Mouse (Mus musculus) limb, embryonic 14.5 days (tissue): Measurements from ENCODE around the gene Gm9046. TPM values are rescaled to one million over a fixed set of nuclear protein-coding genes. Genes with fewer than 3 reads are reported as not detected.
"Not testable (repeated sequence)": the region's sequence is repeated elsewhere in the genome, so short reads cannot be mapped to it uniquely, and the experiment has no call there.

Experiments used
- ATAC-seq: fragments of 200-750 bp; cut with Nextera tagmentation; 2 replicates; pipeline ENCODE4 v1.8.0; 2017; ENCODE audit warnings: low read depth, moderate number of reproducible peaks, moderate TSS enrichment; ENCODE audit not compliant: low FRiP score
- DNase-seq: peaks from one replicate; pipeline ENCODE4 v3.0.0-alpha.2; 2015; ENCODE audit warnings: low spot score
- H3K27ac ChIP-seq: fragments of 300-500 bp; sonication (generic); replicated peaks from 2 replicates; pipeline ENCODE4 v1.5.1; 2014; ENCODE audit warnings: low read depth, mild to moderate bottlenecking, low read length, moderate library complexity, mixed read lengths
- H3K27me3 ChIP-seq: fragments of 300-500 bp; sonication (generic); 2 replicates; pipeline ENCODE4 v1.6.1; 2014; ENCODE audit warnings: low read length, mixed read lengths; ENCODE audit not compliant: control insufficient read depth, insufficient read depth
- H3K36me3 ChIP-seq: fragments of 300-500 bp; sonication (generic); 2 replicates; pipeline ENCODE4 v1.6.1; 2014; ENCODE audit warnings: mild to moderate bottlenecking, low read length, moderate library complexity, mixed read lengths; ENCODE audit not compliant: control insufficient read depth, insufficient read depth
- H3K4me1 ChIP-seq: fragments of 300-500 bp; sonication (generic); 2 replicates; pipeline ENCODE4 v1.6.1; 2014; ENCODE audit warnings: antibody characterized with exemption, low read length, mixed read lengths; ENCODE audit not compliant: control insufficient read depth, insufficient read depth
- H3K4me2 ChIP-seq: fragments of 300-500 bp; sonication (generic); replicated peaks from 2 replicates; pipeline ENCODE4 v1.6.1; 2014; ENCODE audit warnings: low read depth, mild to moderate bottlenecking, low read length, moderate library complexity; ENCODE audit not compliant: severe bottlenecking
- H3K4me3 ChIP-seq: fragments of 300-500 bp; sonication (generic); replicated peaks from 2 replicates; pipeline ENCODE4 v1.5.1; 2014; ENCODE audit warnings: low read length
- H3K9ac ChIP-seq: fragments of 300-500 bp; sonication (generic); 2 replicates; pipeline ENCODE4 v1.6.1; 2014; ENCODE audit warnings: mild to moderate bottlenecking, low read depth, low read length, moderate library complexity; ENCODE audit not compliant: severe bottlenecking
- H3K9me3 ChIP-seq: fragments of 300-500 bp; sonication (generic); 2 replicates; pipeline ENCODE4 v1.6.1; 2016; ENCODE audit warnings: low read length; ENCODE audit not compliant: control insufficient read depth
- POLR2A ChIP-seq: fragments of 200-500 bp; IDR thresholded peaks from 2 replicates; pipeline ENCODE4 v1.8.0; 2012; ENCODE audit warnings: inconsistent platforms, mild to moderate bottlenecking, moderate library complexity, borderline replicate concordance; ENCODE audit not compliant: insufficient read depth, insufficient read length; ENCODE audit errors: extremely low read depth
- WGBS: fragments of 180-500 bp; shearing (Covaris S2); extraction: QIAGEN DNeasy Blood & Tissue Kit; methylation state at CpG from one replicate; pipeline ENCODE4 v1.1.7; 2014; 5-methylcytosine and 5-hydroxymethylcytosine counted together
- polyA plus RNA-seq, 2 experiments: library from polyadenylated mRNA; depleted of rRNA in 1 of 2; stranded (reverse) in 1 of 2; unstranded in 1 of 2; fragments of >200 nt; fragmentation: Nextera tagmentation in 1 of 2; extraction: Ambion mirVana in 1 of 2; gene quantifications; 2 replicates each; pipeline versions ENCODE4 v1.2.1 to v1.2.3; 2012 to 2014

The Gm9046 gene
- polyA plus RNA-seq (2012; rRNA removed) (not detected in 2 replicates), polyA plus RNA-seq (2014; fragmentation: Nextera tagmentation; extraction: Ambion mirVana) (not detected in 2 replicates)

DNA sequence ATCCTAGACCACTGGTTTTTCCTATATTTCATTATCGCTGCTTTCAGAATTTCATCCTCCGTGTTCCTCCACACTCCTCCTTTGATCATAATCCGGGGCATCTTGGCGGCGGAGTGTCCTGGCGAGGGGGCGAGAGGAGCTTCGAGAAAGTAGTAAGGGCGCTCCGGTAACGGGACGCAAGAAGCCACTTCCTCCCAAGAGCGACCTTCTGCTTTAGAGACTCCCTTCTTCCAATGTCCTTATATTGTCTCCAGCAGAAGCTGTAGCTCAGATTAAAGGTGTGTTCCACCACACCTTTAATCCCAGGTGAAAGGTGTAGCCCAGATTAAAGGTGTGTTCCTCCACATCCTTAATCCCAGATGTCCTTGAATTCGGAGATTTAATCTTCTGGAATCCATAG is at the start of gene Gm9046:
Gm9046 (minus strand) TSS at position 101 of the 400 bp plus-strand sequence.
- not testable (repeated sequence) for H3K36me3 ChIP-seq, H3K27ac ChIP-seq, H3K9me3 ChIP-seq, ATAC-seq, H3K27me3 ChIP-seq, DNase-seq, H3K9ac ChIP-seq, H3K4me3 ChIP-seq, H3K4me1 ChIP-seq, H3K4me2 ChIP-seq
- no CpG with 5 or more reads among the region's 14 CpGs for WGBS

GRCm38 (mm10) chr10:118370443-118370842 is 27.4 kb upstream of the Gm9046 start:
- Histone ChIP-seq H3K27ac (no peak overlapping the region), H3K36me3 (no peaks in the 10 kb centered on the region), H3K4me2 (0 out of 2 replicates have a peak overlapping the region, but pooled peaks have one; percentile 27), H3K27me3 (no peaks in the 10 kb centered on the region), H3K9me3 (no peaks in the 10 kb centered on the region), H3K9ac (no peak overlapping the region), H3K4me3 (peak overlapping the region; percentile 15; the same call in 1 of the 2 replicates), H3K4me1 (no peaks in the 10 kb centered on the region)
- WGBS, result 5% methylated on average over 10 of the region's 10 CpGs
- DNase-seq, result peak; percentile 94
- ATAC-seq, result peak; percentile 84
- TF ChIP-seq POLR2A, result no peak

DNA sequence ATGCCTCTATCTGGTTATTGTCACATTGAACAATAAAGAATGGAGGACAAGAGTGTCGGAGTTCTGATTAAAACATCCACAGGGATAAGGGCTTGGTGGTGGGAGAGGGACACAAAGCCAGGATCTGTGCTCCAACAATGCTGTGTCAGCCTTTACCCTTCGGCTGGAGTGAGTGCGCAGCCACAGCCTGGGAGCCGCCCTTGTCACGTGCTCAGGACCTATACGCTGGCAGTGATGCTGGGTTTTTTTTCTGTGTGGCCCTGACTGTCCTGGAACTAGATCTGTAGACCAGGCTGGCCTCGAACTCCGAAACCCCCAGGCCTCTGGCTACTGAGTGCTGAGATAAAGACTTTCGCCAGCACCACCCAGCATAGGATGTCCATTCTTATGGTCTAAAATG is 26.5 kb upstream of the Gm9046 start:
- TF ChIP-seq POLR2A, result no peak
- WGBS, result 90% methylated on average over 9 of the region's 9 CpGs
- no peaks in the 10 kb centered on the region for H3K4me1 ChIP-seq
- no peak overlapping the region for H3K4me2 ChIP-seq
- H3K27ac ChIP-seq, result no peak overlapping the region
- no peaks in the 10 kb centered on the region for H3K9me3 ChIP-seq
- no peak overlapping the region for H3K9ac ChIP-seq
- no peaks in the 10 kb centered on the region for H3K27me3 ChIP-seq
- DNase-seq, result no peak
- H3K4me3 ChIP-seq, result no peak overlapping the region
- ATAC-seq, result no peak
- H3K36me3 ChIP-seq, result no peaks in the 10 kb centered on the region

DNA sequence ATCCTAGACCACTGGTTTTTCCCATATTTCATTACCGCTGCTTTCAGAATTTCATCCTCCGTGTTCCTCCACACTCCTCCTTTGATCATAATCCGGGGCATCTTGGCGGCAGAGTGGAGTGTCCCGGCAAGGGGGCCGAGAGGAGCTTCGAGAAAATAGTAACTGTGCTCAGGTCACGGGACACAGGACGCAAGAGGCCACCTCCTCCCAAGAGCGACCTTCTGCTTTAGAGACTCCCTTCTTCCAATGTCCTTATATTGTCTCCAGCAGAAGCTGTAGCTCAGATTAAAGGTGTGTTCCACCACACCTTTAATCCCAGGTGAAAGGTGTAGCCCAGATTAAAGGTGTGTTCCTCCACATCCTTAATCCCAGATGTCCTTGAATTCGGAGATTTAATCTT is 10.9 kb upstream of the Gm9046 start, which contains the start of gene Gm9049:
Gm9049 (minus strand) TSS at position 101 of the 400 bp plus-strand sequence.
- H3K4me3 ChIP-seq, H3K9ac ChIP-seq, H3K4me2 ChIP-seq, H3K36me3 ChIP-seq, DNase-seq, H3K4me1 ChIP-seq, H3K27me3 ChIP-seq, H3K27ac ChIP-seq, ATAC-seq, H3K9me3 ChIP-seq: not testable (repeated sequence)
- no CpG with 5 or more reads among the region's 11 CpGs for WGBS

- H3K4me1 ChIP-seq, ATAC-seq, H3K27me3 ChIP-seq, H3K9ac ChIP-seq, DNase-seq, H3K27ac ChIP-seq, H3K9me3 ChIP-seq, H3K4me3 ChIP-seq, H3K36me3 ChIP-seq, H3K4me2 ChIP-seq: not testable (repeated sequence)
- 100% methylated on average over 1 of the region's 14 CpGs for WGBS
Measured at GRCm38 (mm10) chr10:118348579-118348978, 5.5 kb upstream of the Gm9046 start, which contains the start of gene Gm9048. Gene Gm9048, minus strand, starts transcription at chr10:118348679.

DNA sequence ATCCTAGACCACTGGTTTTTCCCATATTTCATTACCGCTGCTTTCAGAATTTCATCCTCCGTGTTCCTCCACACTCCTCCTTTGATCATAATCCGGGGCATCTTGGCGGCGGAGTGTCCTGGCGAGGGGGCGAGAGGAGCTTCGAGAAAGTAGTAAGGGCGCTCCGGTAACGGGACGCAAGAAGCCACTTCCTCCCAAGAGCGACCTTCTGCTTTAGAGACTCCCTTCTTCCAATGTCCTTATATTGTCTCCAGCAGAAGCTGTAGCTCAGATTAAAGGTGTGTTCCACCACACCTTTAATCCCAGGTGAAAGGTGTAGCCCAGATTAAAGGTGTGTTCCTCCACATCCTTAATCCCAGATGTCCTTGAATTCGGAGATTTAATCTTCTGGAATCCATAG is 5.3 kb downstream of the Gm9046 start, which contains the start of gene Gm9045:
Gm9045 (minus strand) TSS at position 101 of the 400 bp plus-strand sequence.
- H3K9ac ChIP-seq, H3K27me3 ChIP-seq, H3K9me3 ChIP-seq, ATAC-seq, H3K4me3 ChIP-seq, H3K36me3 ChIP-seq, H3K4me2 ChIP-seq, H3K4me1 ChIP-seq, DNase-seq, H3K27ac ChIP-seq: not testable (repeated sequence)
- WGBS, result no CpG with 5 or more reads among the region's 14 CpGs

DNA sequence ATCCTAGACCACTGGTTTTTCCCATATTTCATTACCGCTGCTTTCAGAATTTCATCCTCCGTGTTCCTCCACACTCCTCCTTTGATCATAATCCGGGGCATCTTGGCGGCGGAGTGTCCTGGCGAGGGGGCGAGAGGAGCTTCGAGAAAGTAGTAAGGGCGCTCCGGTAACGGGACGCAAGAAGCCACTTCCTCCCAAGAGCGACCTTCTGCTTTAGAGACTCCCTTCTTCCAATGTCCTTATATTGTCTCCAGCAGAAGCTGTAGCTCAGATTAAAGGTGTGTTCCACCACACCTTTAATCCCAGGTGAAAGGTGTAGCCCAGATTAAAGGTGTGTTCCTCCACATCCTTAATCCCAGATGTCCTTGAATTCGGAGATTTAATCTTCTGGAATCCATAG is 10.7 kb downstream of the Gm9046 start, which contains the start of gene Gm9044:
Gm9044 (minus strand) TSS at position 101 of the 400 bp plus-strand sequence.
- ATAC-seq, H3K9ac ChIP-seq, DNase-seq, H3K9me3 ChIP-seq, H3K36me3 ChIP-seq, H3K4me3 ChIP-seq, H3K27me3 ChIP-seq, H3K27ac ChIP-seq, H3K4me2 ChIP-seq, H3K4me1 ChIP-seq: not testable (repeated sequence)
- WGBS, result no CpG with 5 or more reads among the region's 14 CpGs

- H3K27ac ChIP-seq, H3K9ac ChIP-seq, H3K4me1 ChIP-seq, ATAC-seq, H3K36me3 ChIP-seq, DNase-seq, H3K9me3 ChIP-seq, H3K4me3 ChIP-seq, H3K4me2 ChIP-seq, H3K27me3 ChIP-seq: not testable (repeated sequence)
- WGBS, result no CpG with 5 or more reads among the region's 11 CpGs
Measured at GRCm38 (mm10) chr10:118326869-118327268, 16.2 kb downstream of the Gm9046 start, which contains the start of gene Gm9040. Gene Gm9040, minus strand, starts transcription at chr10:118326969.
